Mouse (Mus musculus): ENCODE measurements around the gene BC053393. TPM values are rescaled to one million over a fixed set of nuclear protein-coding genes. Genes with fewer than 3 reads are reported as not detected.
"Not testable (repeated sequence)": the region's sequence is repeated elsewhere in the genome, so short reads cannot be mapped to it uniquely, and the experiment has no call there.

Gene BC053393
- not detected for total RNA-seq (2021)

DNA sequence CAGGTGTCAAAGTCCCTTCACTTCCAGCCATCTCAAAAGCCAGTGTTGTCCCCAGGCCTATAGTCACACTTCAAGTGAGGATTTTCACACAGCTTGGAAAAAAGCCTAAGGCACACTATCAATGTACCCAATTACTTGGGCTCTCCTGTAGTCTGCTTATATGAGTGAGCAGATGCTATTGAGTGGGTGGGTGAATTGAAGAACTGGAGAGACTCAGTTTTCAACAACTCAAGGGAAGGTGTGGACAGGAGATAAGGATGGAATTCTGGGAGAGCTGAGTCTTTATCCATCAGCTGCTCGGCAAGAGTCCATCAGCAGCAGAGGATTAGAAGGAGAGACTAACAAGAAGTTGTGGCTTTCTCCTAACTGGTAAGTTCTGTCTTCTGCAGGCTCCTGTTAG lies at the start of gene BC053393:
Gene BC053393, plus strand, starts transcription at position 210 of the 400 bp plus-strand sequence.
- DNase-seq (ENCODE audit: low spot score), result no peak
- intact Hi-C loops (cut with DNase I), result no loop called here

DNA sequence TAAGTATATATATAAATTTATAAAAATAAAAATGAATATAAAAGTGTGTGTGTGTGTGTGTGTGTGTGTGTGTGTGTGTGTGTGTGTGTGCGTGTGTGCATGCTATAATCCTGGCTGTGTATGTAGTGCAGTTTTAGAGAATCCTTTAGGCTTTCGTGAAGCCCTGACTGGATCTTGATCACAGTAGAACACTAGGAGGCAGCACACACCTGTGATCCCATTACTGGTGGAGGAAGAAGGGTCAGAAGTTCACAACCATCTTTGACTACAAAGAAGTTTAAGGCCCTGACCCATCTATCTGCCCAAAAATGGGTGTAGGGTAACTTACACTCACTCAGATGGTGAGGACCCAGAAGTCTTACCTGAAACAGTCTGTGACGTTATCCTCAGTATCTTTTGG lies 48.6 kb upstream of the BC053393 start:
- intact Hi-C loops (cut with DNase I), result no loop called here
- DNase-seq (ENCODE audit: low spot score), result no peak

DNA sequence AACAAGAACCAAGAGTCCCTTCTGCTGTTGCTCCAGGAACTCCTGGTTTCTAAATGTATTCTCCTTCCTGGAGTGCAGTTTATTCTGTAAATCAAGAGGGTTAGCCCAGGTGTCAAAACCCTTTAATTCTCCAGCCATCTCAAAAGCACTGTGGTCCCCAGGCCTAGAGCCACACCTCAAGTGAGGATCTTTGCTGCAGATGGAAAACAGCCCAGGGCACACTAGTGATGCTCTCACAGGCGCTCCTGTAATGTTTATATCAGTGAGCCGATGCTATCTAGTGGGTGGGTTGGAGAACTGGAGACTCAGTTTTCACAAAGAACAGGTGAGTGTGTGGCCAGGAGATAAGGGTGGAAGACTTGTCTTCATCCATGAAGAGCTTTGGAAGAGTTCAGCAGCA lies 47.4 kb upstream of the BC053393 start, which contains the start of gene Gm12169:
Gene Gm12169, plus strand, starts transcription at position 301 of the 400 bp plus-strand sequence.
- intact Hi-C loops (cut with DNase I), result no loop called here
- no peak for DNase-seq (ENCODE audit: low spot score)

DNA sequence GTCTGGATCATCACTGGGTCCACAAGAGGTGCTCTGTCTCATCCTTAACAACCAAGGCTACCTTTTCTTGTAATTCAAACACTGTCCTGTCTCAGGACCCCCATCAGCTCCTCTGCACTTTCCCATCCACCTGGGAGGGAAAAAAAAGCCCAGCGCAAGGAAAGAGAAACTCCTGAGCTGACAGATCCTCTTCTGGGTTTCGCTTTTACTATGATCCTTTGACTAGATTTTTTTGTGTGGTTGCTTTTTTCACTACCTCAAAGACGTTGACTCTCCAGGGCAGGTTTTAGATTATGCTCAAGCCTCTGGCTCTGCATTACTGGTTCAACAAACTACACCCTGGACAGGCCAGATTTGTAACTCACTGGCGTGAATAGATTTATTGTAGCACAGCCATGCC lies 41.2 kb upstream of the BC053393 start:
- intact Hi-C loops (cut with DNase I), result no loop called here
- DNase-seq (ENCODE audit: low spot score), result no peak

DNA sequence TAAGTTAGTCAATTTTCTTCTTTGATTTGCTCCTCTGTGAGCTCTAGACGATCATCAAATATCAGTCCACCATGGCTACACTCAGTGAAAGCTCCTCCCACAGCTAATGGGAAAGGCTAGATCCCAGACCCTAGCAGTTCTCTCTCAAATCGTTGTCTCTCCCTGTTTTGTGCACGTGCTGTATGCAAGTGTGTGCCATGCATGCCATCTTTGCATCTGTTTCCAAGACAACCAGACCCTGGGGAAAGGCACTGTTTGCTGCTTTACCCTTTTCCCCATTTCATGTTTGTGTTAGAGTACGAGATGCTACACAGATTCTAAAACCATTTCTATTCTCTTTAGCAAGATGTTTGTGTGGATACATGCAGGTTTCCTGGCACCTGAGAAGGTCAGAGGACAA lies 34.4 kb upstream of the BC053393 start:
- intact Hi-C loops (cut with DNase I), result no loop called here
- DNase-seq (ENCODE audit: low spot score), result no peak

DNA sequence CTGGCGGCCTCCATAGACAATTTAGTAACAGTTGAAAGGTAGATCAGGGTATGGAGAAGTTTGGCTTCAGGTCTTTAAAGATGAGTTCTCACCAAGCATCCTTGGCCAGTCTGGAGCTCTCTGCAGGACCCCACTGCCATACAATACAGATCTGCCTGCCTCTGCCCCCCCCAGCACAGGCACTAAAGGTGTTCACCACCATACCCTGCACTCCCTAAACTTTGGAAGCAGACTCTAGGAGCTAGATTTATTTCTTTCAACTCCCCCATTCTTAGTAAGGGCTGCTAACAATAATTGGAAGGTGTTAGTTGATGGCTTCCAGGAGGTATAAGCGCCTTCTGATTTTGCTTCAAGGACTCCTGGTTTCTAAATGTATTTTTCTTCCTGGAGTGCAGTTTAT lies 27.8 kb upstream of the BC053393 start:
- DNase-seq (ENCODE audit: low spot score), result no peak

DNA sequence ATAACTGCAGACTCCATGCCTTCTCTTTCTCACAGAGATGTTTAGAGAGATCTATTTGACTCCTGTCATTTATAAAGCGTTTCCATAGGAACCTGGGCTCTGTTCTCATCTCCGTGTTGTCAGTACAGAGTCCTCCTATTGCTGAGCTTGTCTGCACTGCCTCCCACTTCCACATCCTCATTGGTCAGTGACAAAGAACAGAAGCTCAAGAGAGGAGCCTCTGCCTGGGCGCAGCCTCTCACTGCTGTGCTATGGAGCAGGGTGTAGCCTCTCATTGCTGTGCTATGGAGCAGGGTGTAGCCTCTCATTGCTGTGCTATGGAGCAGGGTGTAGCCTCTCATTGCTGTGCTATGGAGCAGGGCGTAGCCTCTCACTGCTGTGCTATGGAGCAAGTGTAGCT lies 21.6 kb upstream of the BC053393 start:
- intact Hi-C loops (cut with DNase I), result no loop called here
- no peak for DNase-seq (ENCODE audit: low spot score)

More for the DNA sequence above, 27.8 kb upstream of the BC053393 start:
- intact Hi-C loops (cut with DNase I), result no loop called here

DNA sequence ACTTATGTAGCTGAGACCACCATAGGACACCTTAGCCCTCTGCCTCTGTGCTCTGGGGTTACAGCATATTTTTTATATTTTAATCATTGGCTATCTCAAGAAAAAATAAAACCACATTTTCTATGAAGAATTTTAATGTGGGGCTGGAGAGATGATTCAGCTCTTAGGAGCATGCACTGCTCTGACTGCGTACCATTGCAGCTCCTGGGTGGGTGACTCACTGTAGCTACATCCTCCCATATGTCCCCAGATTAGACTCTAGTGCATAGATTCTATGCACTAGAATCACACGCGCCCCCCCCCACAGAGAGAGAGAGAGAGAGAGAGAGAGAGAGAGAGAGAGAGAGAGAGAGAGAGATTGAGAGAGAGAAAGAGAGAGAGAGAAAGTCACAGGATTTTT lies 18.6 kb upstream of the BC053393 start:
- intact Hi-C loops (cut with DNase I), result no loop called here
- DNase-seq (ENCODE audit: low spot score), result no peak

DNA sequence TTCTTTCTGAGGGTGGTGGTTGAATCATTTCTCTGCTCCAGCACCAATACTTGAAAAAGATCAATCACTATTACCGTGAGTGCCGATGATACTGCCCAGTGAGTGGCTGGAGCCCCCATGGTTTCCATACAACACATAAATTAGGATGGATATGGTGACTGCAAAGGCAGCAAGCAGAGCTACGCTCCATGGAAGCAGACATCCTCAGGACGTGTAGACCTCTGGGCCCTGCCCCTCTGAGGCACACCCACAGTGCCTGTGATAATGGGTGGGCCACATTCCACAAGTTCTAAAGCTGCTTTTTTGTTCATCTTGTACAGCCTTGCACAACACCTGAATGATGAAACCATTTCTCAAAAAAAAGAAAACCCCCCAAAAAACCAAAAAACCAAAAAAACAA lies 10.2 kb upstream of the BC053393 start:
- intact Hi-C loops (cut with DNase I), result no loop called here
- DNase-seq (ENCODE audit: low spot score), result no peak

DNA sequence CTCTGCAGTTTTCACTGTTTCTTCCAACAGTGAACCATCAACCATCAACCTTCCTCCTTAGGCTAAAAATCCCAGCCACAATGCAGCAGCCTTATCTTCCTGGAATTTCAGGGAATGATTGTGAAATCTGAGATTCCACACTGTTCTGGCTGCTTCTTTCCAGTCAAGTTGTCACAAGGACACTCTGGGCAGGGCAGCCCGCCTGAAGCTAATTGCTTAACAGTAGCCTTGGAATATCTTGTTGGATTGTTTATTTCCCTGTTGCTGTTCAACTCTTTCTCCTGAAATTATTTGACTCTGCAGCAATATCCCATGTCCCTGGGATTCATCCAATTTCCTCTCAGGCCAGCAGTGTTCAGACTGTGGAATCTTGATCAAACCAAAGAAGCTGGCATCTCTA lies 6.7 kb upstream of the BC053393 start:
- intact Hi-C loops (cut with DNase I), result no loop called here
- DNase-seq (ENCODE audit: low spot score), result no peak

DNA sequence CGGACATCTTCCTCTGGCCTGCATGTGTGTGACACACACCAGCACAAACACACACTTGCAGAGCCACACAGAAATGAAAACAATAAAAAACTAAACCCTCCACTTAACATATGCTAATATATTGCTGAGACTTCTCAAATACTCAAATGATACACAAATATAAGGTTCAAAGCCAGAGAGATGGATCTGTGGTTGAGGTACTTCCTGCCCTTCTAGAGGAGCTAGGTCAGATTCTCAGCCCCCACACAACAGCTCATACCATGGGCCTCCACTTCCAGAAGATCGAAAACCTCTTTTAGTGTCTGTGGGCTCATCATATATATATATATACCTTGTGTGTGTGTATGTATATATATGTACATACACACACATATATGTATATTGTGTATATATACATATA lies 5.4 kb upstream of the BC053393 start:
- DNase-seq (ENCODE audit: low spot score), result no peak
- intact Hi-C loops (cut with DNase I), result no loop called here

DNA sequence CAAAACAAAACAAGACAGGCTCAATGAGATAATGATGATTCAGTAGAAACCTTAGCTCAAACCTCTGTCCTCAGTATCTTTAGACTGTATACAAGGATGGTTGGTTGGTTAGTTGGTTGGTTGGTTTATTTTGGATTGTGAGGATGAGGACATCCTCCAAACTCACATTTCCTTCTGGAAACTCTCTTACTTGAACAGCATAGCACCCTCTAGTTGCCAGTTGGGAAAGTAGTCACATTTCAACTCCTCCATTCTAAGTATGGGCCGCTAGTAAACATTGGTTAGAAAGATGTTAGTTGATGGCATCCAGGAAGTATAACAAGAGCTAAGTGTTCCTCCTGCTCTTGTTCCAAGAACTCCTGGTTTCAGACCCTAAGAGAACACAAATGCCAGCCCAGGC lies 2.2 kb upstream of the BC053393 start:
- no peak for DNase-seq (ENCODE audit: low spot score)
- intact Hi-C loops (cut with DNase I), result no loop called here

DNA sequence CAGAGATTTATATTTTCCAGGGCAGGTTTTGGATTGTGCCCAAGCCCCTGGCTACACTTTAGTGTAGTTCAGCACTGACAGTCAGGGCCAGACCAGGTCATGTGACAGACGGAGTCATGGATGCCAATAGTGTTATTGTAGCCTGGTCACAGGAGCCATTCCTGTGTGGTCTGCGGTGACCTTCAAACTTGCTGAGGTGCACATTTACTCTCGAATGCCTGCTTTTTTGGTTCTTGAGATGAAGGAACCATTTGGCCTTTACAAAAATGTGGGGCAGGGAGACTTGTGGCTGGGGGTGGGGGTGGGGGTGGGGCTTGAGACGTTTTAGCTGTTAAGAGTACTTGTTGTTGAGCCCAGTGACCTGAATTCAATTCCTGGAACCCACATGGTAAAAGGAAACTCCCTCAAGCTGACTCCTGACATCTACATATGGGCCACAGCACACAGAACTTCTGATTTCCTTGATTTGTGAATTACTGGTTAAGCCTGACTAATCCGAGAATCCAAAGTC lies 7.5 kb downstream of the BC053393 start:
- intact Hi-C loops (cut with DNase I), result no loop called here
- DNase-seq (ENCODE audit: low spot score), result no peak

DNA sequence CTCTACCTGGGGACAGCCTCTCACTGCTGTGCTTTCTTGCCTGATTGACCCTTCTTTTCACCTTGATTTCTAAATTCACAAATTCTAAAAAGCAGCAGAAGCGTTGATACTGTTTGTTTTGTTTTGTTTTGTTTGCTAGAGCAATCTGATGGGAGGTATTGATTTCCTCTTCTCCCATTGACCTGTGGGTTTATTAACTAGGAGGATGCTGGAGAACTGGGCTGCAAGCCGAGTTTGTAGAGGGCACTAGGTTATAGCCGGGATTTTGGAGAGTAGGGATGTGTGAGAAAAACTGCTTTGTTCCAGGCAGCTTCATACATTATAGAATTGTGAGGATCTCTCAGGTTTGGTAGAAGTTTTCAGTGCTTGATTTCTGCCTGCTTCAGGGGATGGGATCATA lies 9.1 kb downstream of the BC053393 start:
- no peak for DNase-seq (ENCODE audit: low spot score)
- intact Hi-C loops (cut with DNase I), result no loop called here

DNA sequence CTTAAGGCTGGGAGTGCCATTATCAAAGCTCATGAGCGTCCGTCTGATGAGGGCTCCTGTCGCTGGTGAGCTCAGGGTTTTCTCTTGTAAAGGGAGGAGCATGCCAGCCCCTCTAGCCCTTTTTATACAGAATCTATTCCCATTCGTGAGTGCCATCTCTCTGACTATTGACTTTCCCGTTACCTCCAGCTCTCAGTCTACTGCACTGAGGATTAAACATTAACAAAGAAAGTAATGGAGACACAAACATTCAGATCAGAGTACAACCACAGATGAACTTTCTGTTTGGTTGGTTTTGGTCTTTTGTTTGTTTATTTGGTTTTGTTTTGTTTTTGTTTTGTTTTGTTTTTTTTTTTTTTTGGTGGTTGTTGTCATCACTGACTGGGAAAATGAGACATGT lies 11.4 kb downstream of the BC053393 start:
- no peak for DNase-seq (ENCODE audit: low spot score)
- intact Hi-C loops (cut with DNase I), result no loop called here

DNA sequence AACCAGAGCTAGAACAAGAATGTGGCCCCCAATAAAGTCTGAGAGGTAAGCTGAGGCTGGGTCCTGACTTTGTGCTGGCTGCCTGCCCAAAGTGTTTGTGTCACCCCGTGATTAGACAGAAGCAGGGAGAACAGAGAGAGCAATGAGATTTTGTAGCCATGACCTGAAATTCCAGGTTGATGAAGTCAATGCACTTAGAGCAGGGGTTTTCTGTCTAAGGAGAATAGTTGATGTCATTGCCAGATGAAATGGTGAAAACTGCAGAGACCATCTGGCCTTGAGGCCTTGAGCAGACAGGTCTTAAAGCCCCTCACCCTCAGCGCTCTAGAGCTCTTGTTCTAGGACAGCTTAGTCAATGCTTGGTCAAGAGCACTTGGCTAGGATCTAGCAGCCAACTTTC lies 21.1 kb downstream of the BC053393 start:
- intact Hi-C loops (cut with DNase I), result no loop called here

DNA sequence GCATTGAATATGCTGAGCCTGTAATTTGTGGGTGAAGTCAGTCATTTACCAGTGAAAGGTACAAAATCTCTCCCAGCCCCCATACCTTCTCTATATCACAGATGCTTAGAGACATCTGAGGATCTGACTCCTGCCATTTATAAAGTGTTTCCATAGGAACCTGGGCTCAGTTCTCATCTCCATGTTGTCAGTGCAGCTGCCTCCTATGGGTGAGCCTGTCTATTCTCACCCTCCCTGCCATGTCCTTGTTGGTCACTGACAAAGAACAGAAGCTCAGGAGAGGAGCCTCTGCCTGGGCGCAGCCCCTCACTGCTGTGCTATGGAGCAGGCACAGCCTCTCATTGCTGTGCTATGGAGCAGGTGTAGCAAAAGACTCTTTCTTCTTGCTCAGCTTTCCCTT lies 48.6 kb downstream of the BC053393 start:
- no peak for DNase-seq (ENCODE audit: low spot score)
- intact Hi-C loops (cut with DNase I), result no loop called here

More for the DNA sequence above, 21.1 kb downstream of the BC053393 start:
- DNase-seq (ENCODE audit: low spot score), result no peak

DNA sequence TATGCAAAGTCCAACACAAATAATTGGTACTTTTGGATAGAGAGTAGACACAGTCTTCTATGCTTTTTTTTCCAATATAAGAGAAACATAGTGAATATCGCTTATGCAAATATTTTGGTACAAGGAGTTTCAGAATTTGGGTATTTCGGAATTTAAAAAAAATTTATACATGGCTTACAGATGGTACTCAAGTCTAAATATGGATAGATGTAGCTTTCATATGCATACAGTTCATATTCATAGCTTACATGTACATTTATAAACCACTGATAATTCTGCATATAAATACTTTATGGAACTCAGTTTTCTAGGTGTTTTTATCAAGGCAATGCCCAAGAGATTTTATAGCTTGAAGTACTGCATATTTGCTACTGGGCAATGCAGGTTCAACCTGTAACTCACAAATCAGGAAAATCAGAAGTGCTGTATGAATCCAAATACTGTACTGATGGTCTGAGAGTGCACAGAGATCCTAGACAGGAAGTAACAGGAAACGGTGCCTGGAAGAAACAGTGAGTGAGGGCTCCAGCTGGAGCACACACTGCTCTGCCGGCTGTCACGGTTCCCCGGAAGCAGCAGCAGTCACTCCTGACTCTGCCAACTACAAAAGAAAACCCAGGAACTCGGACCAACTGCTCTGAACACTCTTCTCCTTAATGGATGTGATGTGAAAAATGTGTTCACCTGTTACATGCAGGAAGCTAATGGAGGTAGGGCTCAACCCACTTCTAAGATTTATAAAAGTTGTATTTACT lies 49.3 kb downstream of the BC053393 start:
- DNase-seq (ENCODE audit: low spot score), result no peak
- intact Hi-C loops (cut with DNase I), result no loop called here

DNA sequence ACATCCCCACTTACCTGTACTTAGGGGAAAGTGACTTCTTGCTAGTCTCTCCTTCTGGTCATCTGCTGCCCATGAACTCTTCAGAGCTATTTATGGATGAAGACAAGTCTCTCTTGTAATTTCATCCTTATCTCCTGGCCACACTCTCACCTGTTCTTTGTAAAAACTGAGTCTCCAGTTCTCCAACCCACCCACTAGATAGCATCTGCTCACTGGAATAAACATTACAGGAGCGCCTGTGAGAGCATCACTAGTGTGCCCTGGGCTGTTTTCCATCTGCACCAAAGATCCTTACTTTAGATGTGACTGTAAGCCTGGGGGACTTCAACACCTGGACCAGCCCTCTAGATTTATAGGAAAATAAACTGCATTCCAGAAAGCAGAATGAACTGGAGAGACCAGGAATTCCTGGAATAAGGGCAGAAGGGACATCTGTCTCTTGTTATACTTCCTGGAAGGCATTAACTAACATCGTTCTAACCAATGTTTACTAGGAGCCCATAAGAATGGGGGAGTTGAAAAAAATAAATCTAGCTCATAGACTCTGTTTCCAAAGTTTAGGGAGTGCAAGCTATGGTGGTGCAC lies 58.0 kb downstream of the BC053393 start, which contains the start of gene Dppa1:
Gene Dppa1, minus strand, starts transcription at position 51 of the 585 bp plus-strand sequence.
- intact Hi-C loops (cut with DNase I), result no loop called here

DNA sequence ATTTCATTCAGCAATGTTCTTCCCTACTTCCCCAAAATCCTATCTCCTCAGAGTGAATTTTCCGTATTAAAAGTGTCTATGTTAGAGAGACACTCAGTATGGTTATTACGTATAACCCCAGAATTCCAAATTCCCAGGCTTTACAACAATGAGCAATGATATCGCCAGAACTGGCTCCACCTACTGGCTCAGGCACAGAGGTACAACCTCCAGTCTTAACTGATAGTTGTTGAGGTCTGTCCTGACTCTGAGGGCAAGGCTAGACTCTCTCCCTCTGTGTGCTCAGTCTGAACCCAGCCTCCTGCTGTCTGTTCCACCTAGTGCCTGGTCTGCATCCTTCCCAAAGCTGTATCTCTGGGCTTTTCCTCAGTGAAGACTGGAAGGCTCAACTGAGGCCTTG lies 60.3 kb downstream of the BC053393 start:
- no peak for DNase-seq (ENCODE audit: low spot score)
- intact Hi-C loops (cut with DNase I), result loop anchor here (10.0 kb wide), 1 partner anchor 187 kb away; no protein-coding TSS in a partner anchor

More for the DNA sequence above, 58.0 kb downstream of the BC053393 start, which contains the start of gene Dppa1:
- DNase-seq (ENCODE audit: low spot score), result no peak

DNA sequence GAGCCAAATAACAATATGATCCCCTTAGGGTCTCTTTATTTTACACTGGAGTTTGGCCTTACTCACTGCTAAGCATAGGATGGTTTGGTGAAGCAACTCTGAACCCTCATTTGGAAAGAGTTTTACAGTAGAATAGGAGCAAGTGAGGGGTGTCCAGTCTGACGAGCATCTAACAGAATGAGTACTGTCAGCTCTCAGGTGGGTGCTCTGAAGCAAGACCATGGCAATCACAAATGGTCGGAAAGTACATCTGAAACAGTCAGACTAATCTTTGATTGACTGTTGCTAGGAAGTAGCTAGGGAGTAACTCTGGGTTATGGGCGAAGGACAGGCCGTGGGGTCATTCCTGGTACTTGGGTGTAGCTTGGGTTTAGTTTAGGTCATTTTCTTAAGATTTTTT lies 64.2 kb downstream of the BC053393 start:
- not testable (repeated sequence) for DNase-seq (ENCODE audit: low spot score)
- intact Hi-C loops (cut with DNase I), result loop anchor here (10.0 kb wide), 1 partner anchor 191 kb away; no protein-coding TSS in a partner anchor

Data from heart, postnatal 25 days (tissue).